Mouse (Mus musculus): ENCODE results near the gene Id3.

GRCm38 (mm10) chr4:136180408-136181330 lies 37.4 kb downstream of the Id3 start:
- no peak for TF ChIP-seq CTCF (IDR thresholded peaks at IDR 0.05; ENCODE audit: low read depth)
- TF ChIP-seq EP300 (optimal IDR thresholded peaks at IDR 0.05) = no peak

All from stomach, postnatal 0 days (tissue).